Comparison of ENCODE assay signal across 8 mouse cellular contexts in the genomic region with DNA sequence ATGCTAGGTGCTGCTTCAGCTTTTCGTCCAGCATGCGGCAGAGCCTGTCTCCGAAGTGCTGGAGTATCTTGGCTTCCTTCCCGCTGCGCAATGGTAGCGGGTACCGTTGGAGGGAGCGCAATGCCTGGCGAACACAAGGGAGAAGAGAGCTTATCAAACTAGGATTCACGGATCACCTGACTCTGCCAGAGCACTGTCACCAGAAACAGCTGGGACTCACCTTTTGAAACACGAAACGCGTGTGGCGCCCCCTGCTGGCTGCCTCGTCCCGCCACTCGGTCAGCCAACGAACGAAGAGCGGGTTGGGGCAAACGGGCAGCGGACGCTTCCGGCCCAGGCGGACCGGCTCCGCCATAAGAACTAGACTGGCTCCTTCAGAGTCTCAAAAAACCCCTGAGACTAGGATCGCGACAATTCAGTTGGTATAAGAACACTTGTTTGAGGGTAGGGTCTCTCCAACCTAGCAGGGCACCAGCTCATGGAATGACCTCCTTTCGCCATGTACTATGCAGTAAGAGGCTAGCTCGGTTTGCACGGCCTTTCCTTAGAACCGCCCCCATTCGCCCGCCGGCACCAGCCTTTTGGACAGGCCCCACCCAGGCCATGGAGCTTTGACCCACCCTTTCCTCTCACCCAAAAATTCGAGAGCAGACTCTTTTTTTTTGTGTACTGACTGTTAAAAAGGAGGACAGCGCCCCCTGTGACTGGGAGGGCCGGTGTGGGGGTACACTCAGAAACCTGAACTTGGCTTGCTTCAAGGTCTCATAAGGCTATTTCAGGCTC. TPM values are rescaled to one million over a fixed set of nuclear protein-coding genes. Genes with fewer than 3 reads are reported as not detected.
DNase-seq lines count a peak whose midpoint lies in the region; ATAC-seq and TF ChIP-seq lines count a peak whose summit lies in the region.

Gene Mus81, minus strand, starts transcription at position 635 of the 783 bp plus-strand sequence.

- intact Hi-C loops in gastrocnemius, adult 2 months (cut with DNase I), result loop anchor here (2.0 to 5.0 kb wide), 3 partner anchors 25 to 81 kb away; partner anchors contain the start of genes AI837181 and Drap1
- intact Hi-C loops in left cerebral cortex, adult 2 months (cut with DNase I), result loop anchor here (2.0 kb wide), 2 partner anchors 31 to 121 kb away; partner anchors contain the start of genes Banf1, Ccdc85b and Eif1ad

- peak within 1 kb of the TSS; percentile 98 for H3K27ac ChIP-seq in gastrocnemius, adult 2 months
- H3K27ac ChIP-seq in hindbrain, postnatal 0 days, result peak within 1 kb of the TSS; percentile 99
- H3K27ac ChIP-seq in left cerebral cortex, adult 2 months, result peak within 1 kb of the TSS; percentile 99

- no peaks in the 10 kb centered on the region for H3K9me3 ChIP-seq in hindbrain, postnatal 0 days (ENCODE audit: low read length)

- peak within 1 kb of the TSS; percentile 70 for H3K4me2 ChIP-seq in hindbrain, postnatal 0 days (ENCODE audit: low read depth, low read length)

- WGBS in hindbrain, postnatal 0 days, result 1% methylated on average over 39 of the region's 39 CpGs

- H3K27me3 ChIP-seq in hindbrain, postnatal 0 days (ENCODE audit: insufficient read depth, low read length), result no peaks in the 10 kb centered on the region

- DNase-seq in WW6 (ENCODE audit: low read depth, low spot score), result peak; percentile 81
- DNase-seq in gastrocnemius, adult 2 months, result peak; percentile 97
- DNase-seq in hindbrain, postnatal 0 days (ENCODE audit: low spot score), result peak; percentile 96
- peak; percentile 91 to 93 for DNase-seq in left cerebral cortex, adult 2 months (ENCODE audit: extremely low spot score in 1 of 2, low spot score in 2 of 2)
- peak; percentile 94 to 96 for DNase-seq in right cerebral cortex, adult 2 months (ENCODE audit: low spot score in 2 of 2)
- peak; percentile 97 for DNase-seq in urinary bladder, postnatal 14 days (ENCODE audit: low spot score)

- H3K4me3 ChIP-seq in gastrocnemius, adult 2 months, result peak within 1 kb of the TSS; percentile 100
- H3K4me3 ChIP-seq in hindbrain, postnatal 0 days (ENCODE audit: low read length), result peak within 1 kb of the TSS; percentile 50
- H3K4me3 ChIP-seq in left cerebral cortex, adult 2 months, result peak within 1 kb of the TSS; percentile 91

- peaks cover 8% of the 10 kb centered on the region for H3K4me1 ChIP-seq in hindbrain, postnatal 0 days (ENCODE audit: insufficient read depth, low read length)

- ATAC-seq in common myeloid progenitor, adult 5-6 weeks (replicated peaks; ENCODE audit: low read depth, poor library complexity, severe bottlenecking), result peak; percentile 46
- peak; percentile 74 for ATAC-seq in hindbrain, postnatal 0 days
- peak; percentile 33 for ATAC-seq in megakaryocyte, adult 5-6 weeks (ENCODE audit: poor library complexity, severe bottlenecking)

- H3K9ac ChIP-seq in hindbrain, postnatal 0 days (replicated peaks; ENCODE audit: low read length), result peak within 1 kb of the TSS; percentile 53

- peak; percentile 87 for TF ChIP-seq CTCF in gastrocnemius, adult 2 months (IDR thresholded peaks at IDR 0.05)
- TF ChIP-seq CTCF in hindbrain, postnatal 0 days (IDR thresholded peaks at IDR 0.05; ENCODE audit: low read depth), result peak; percentile 90
- peak; percentile 74 for TF ChIP-seq CTCF in left cerebral cortex, adult 2 months (IDR thresholded peaks at IDR 0.05)

- H3K36me3 ChIP-seq in hindbrain, postnatal 0 days (ENCODE audit: insufficient read depth, low read length), result peaks cover 27% of the 10 kb centered on the region

RNA-seq across cellular contexts. Expression of gene Mus81, which starts in this region (rescaled TPM):
- 20.7 and 26.9 TPM in 2 replicates for total RNA-seq in common myeloid progenitor, adult 5-6 weeks (2017)
- 10 to 100 TPM; 20.1 to 23.3 TPM for total RNA-seq in gastrocnemius, adult 2 months (2021)
- 56.8 and 58.8 TPM in 2 replicates for total RNA-seq in hindbrain, postnatal 0 days (2014; rRNA removed)
- polyA plus RNA-seq in hindbrain, postnatal 0 days (2015; fragmentation: Nextera tagmentation; extraction: Ambion mirVana), result 27.4 and 27.7 TPM in 2 replicates
- total RNA-seq in left cerebral cortex, adult 2 months (2021), result 10 to 100 TPM; 33.3 to 33.4 TPM
- total RNA-seq in megakaryocyte, adult 5-6 weeks (2015), result 16.2 and 16.6 TPM in 2 replicates
- 9.2 and 13.8 TPM in 2 replicates for total RNA-seq in megakaryocyte, adult 5-6 weeks (2017)

Comparison
In these comparisons a context has a peak if more than half of its experiments do, and no peak if none do; other contexts are left out.
1. Peak in every context shown above with its lines: DNase-seq, ATAC-seq, H3K4me3 ChIP-seq and H3K27ac ChIP-seq.
2. H3K4me3 ChIP-seq: peak in every context shown above with its lines; median percentile 100 in gastrocnemius, adult 2 months; 91 in left cerebral cortex, adult 2 months; 50 in hindbrain, postnatal 0 days.